Mouse (Mus musculus): Measurements from ENCODE around the gene Ino80.

DNA sequence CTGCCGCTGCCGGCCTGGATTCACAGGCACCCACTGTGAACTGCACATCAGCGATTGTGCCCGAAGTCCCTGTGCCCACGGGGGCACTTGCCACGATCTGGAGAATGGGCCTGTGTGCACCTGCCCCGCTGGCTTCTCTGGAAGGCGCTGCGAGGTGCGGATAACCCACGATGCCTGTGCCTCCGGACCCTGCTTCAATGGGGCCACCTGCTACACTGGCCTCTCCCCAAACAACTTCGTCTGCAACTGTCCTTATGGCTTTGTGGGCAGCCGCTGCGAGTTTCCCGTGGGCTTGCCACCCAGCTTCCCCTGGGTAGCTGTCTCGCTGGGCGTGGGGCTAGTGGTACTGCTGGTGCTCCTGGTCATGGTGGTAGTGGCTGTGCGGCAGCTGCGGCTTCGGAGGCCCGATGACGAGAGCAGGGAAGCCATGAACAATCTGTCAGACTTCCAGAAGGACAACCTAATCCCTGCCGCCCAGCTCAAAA, 145.3 kb downstream of the Ino80 start:
- TF ChIP-seq CTCF (IDR thresholded peaks at IDR 0.05; ENCODE audit: extremely low read depth, insufficient read depth, insufficient read length, insufficient replicate concordance), result no peak
- TF ChIP-seq POLR2A (IDR thresholded peaks at IDR 0.05; ENCODE audit: low read depth, low read length), result no peak

All from spleen, adult 2 months (tissue).